Mouse (Mus musculus): ENCODE results near the gene Macrod2. TPM values are rescaled to one million over a fixed set of nuclear protein-coding genes. Genes with fewer than 3 reads are reported as not detected.

The Macrod2 gene
- polyA plus RNA-seq, 1 experiment from 2014 or later: 40.0 TPM

GRCm38 (mm10) chr2:142344758-142345157 is 1949.6 kb downstream of the Macrod2 start:
- Histone ChIP-seq H3K27me3 (replicated peaks) (no peaks in the 10 kb centered on the region), H3K4me1 (replicated peaks) (no peaks in the 10 kb centered on the region), H3K9me3 (no peaks in the 10 kb centered on the region), H3K4me2 (replicated peaks) (no peak overlapping the region), H3K9ac (no peak overlapping the region), H3K36me3 (no peaks in the 10 kb centered on the region), H3K27ac (no peak overlapping the region), H3K4me3 (replicated peaks) (no peak overlapping the region)
- WGBS: 89% methylated on average over 2 of the region's 2 CpGs
- no peak for ATAC-seq

DNA sequence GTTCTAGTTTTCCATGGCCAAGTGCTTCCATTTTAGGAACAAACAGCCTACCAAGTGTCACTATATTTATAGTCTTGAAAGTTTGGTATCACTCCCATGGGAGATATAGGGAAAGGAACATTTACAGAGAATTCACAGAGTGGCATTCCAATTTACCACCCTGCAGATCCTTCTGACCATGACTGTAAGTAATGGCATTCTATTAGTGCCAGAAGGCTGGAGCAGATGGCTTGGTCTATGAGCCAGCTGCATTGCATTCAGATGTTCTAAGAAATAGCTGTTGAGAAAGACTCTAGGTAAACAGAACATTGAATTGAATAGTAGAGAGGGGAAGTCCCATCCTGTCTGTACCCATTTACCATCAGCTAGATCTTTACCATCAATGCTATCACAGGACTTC is 1954.7 kb downstream of the Macrod2 start:
- Histone ChIP-seq H3K9ac (no peak overlapping the region), H3K4me1 (replicated peaks) (no peaks in the 10 kb centered on the region), H3K9me3 (no peaks in the 10 kb centered on the region), H3K27ac (no peak overlapping the region), H3K36me3 (no peaks in the 10 kb centered on the region), H3K27me3 (replicated peaks) (no peaks in the 10 kb centered on the region), H3K4me3 (replicated peaks) (no peak overlapping the region), H3K4me2 (replicated peaks) (no peak overlapping the region)
- ATAC-seq: no peak

DNA sequence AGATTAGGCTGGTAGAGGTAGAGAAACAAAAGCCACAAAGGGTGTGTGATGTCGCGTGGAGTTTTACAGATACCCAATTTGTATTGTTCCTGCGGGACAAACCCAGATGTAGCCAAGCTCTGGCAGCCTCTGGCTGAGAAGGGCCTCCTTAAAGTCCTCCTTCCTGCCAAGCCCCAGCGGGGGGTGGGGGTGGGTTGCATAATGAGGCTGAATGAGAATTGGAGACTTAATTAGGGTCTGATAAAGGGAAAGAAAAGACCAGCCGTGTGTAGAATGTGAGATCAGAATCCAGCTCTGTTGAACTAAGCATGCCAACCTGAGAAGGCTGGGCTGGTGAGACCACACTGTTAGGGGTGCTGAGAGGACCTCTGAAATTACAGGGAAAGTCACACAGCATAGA is 1967.8 kb downstream of the Macrod2 start:
- H3K9me3 ChIP-seq: no peaks in the 10 kb centered on the region
- no peak overlapping the region for H3K4me2 ChIP-seq (replicated peaks)
- H3K27ac ChIP-seq: no peak overlapping the region
- H3K36me3 ChIP-seq: no peaks in the 10 kb centered on the region
- H3K9ac ChIP-seq: no peak overlapping the region
- ATAC-seq: no peak
- H3K4me1 ChIP-seq (replicated peaks): no peaks in the 10 kb centered on the region
- WGBS: 16% methylated on average over 5 of the region's 5 CpGs
- H3K27me3 ChIP-seq (replicated peaks): no peaks in the 10 kb centered on the region
- no peak overlapping the region for H3K4me3 ChIP-seq (replicated peaks)

DNA sequence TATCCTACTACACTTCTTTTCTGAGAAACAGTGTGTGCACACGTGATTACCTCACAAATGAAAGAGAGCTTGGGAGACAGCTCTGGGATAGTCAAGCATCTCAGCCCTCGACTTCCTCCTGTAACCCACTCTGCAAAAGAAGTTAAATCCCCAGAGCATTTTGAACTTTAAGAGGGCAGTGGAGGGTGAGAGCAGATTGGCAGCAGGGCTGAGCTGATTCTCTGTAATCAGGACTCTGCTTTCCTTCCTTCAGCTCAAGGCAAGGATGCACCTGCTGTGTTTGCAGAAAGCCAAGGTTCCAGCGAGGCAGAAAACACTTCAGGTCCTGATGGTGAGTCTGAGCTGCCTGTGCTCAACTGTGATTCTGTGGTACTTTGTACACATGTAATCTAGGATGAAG is 1978.9 kb downstream of the Macrod2 start:
- H3K36me3 ChIP-seq: no peaks in the 10 kb centered on the region
- no peaks in the 10 kb centered on the region for H3K9me3 ChIP-seq
- H3K9ac ChIP-seq: no peak overlapping the region
- H3K4me2 ChIP-seq (replicated peaks): no peak overlapping the region
- 15% methylated on average over 3 of the region's 3 CpGs for whole genome bisulfite sequencing
- H3K4me1 ChIP-seq (replicated peaks): no peaks in the 10 kb centered on the region
- no peak overlapping the region for H3K4me3 ChIP-seq (replicated peaks)
- H3K27me3 ChIP-seq (replicated peaks): no peaks in the 10 kb centered on the region
- no peak overlapping the region for H3K27ac ChIP-seq
- no peak for ATAC-seq

DNA sequence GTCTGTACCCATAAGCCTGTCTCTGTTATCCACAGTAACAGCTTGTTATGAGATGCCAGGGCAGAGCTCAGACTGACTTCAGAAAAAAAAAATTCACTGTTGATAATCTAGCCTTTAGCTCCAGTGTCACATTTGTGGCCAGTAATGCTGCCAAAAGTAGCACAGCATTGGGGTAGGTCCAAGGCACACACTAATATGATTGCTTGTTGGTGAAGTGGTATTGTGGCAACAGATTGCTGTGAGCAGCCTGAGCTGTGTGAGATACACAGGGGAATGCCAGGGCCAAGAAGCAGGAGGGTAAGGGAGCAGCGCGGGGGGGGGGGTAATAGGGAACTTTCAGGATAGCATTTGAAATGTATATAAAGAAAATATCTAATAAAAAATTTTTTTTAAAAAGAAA is 1985.5 kb downstream of the Macrod2 start:
- Histone ChIP-seq H3K27me3 (replicated peaks) (no peaks in the 10 kb centered on the region), H3K4me2 (replicated peaks) (no peak overlapping the region), H3K36me3 (no peaks in the 10 kb centered on the region), H3K4me3 (replicated peaks) (no peak overlapping the region), H3K4me1 (replicated peaks) (no peaks in the 10 kb centered on the region), H3K9me3 (no peaks in the 10 kb centered on the region), H3K27ac (no peak overlapping the region), H3K9ac (no peak overlapping the region)
- 89% methylated on average over 2 of the region's 2 CpGs for WGBS
- ATAC-seq: no peak

DNA sequence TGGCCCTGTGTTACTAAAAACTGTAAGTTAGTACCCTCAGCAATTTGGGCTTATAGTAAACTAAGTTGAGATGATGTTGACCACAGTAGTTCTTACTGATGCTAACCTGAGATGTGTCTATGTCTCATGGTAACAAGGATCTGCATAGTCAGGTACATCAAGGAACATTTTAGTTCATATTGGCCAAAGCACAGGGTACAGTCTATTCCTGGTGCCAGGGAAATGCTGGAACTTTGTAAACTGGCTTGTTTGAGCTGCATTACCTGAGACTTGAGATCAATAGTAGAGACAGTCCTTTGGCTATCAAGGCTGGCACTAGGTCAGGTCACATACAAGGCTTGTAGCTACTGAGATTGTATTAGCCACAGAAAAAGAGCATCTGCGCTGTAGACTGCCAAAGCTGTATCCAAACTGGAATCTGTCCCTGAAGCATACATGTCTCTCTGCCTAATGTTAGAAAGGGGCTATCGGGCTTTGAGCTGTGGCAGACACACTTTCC is 1986.0 kb downstream of the Macrod2 start:
- ATAC-seq: no peak
- Histone ChIP-seq H3K4me1 (replicated peaks) (no peaks in the 10 kb centered on the region), H3K9ac (no peak overlapping the region), H3K27me3 (replicated peaks) (no peaks in the 10 kb centered on the region), H3K36me3 (no peaks in the 10 kb centered on the region), H3K4me2 (replicated peaks) (no peak overlapping the region), H3K4me3 (replicated peaks) (no peak overlapping the region), H3K9me3 (no peaks in the 10 kb centered on the region), H3K27ac (no peak overlapping the region)
- 89% methylated on average over 2 of the region's 2 CpGs for WGBS

- H3K27ac ChIP-seq: no peak overlapping the region
- H3K9me3 ChIP-seq: no peaks in the 10 kb centered on the region
- H3K4me2 ChIP-seq (replicated peaks): no peak overlapping the region
- no peak overlapping the region for H3K4me3 ChIP-seq (replicated peaks)
- H3K4me1 ChIP-seq (replicated peaks): no peaks in the 10 kb centered on the region
- no peaks in the 10 kb centered on the region for H3K36me3 ChIP-seq
- H3K27me3 ChIP-seq (replicated peaks): no peaks in the 10 kb centered on the region
- no peak for ATAC-seq
- H3K9ac ChIP-seq: no peak overlapping the region
Observed at GRCm38 (mm10) chr2:142393546-142393945, 1998.4 kb downstream of the Macrod2 start.

- H3K9me3 ChIP-seq: no peaks in the 10 kb centered on the region
- no peaks in the 10 kb centered on the region for H3K4me1 ChIP-seq (replicated peaks)
- H3K4me2 ChIP-seq (replicated peaks): no peak overlapping the region
- no peaks in the 10 kb centered on the region for H3K36me3 ChIP-seq
- no peak overlapping the region for H3K9ac ChIP-seq
- no peak overlapping the region for H3K4me3 ChIP-seq (replicated peaks)
- H3K27me3 ChIP-seq (replicated peaks): no peaks in the 10 kb centered on the region
- no peak for ATAC-seq
- WGBS: 29% methylated on average over 1 of the region's 1 CpGs
- H3K27ac ChIP-seq: no peak overlapping the region
Observed at GRCm38 (mm10) chr2:142399490-142399889, 2004.4 kb downstream of the Macrod2 start.

GRCm38 (mm10) chr2:142400781-142401180 is 2005.7 kb downstream of the Macrod2 start:
- Histone ChIP-seq H3K4me2 (replicated peaks) (no peak overlapping the region), H3K9me3 (no peaks in the 10 kb centered on the region), H3K36me3 (no peaks in the 10 kb centered on the region), H3K4me3 (replicated peaks) (no peak overlapping the region), H3K27me3 (replicated peaks) (no peaks in the 10 kb centered on the region), H3K27ac (no peak overlapping the region), H3K9ac (no peak overlapping the region), H3K4me1 (replicated peaks) (no peaks in the 10 kb centered on the region)
- no peak for ATAC-seq
- WGBS: 64% methylated on average over 4 of the region's 4 CpGs

DNA sequence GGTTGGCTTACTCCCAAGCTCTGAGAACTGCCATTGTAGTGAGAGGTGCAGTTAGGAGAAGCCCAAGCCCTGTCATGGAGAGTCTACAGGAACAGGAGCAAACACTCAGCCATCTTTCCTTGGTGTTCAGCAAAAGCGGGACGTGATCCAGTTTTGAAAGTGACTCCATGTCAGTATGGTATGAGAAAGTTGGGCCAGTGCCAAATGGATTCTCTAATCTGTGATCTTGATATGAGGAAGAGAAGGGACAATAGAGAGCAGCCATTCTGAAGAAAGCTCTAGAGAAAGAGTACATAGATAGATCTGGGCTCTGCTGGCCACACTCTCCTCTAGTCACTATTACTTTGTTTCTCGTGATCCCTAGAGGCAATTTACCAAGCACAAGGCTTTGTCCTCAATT is 2006.2 kb downstream of the Macrod2 start:
- H3K9ac ChIP-seq: no peak overlapping the region
- WGBS: 89% methylated on average over 3 of the region's 3 CpGs
- no peak overlapping the region for H3K4me3 ChIP-seq (replicated peaks)
- H3K4me1 ChIP-seq (replicated peaks): no peaks in the 10 kb centered on the region
- H3K9me3 ChIP-seq: no peaks in the 10 kb centered on the region
- no peak overlapping the region for H3K4me2 ChIP-seq (replicated peaks)
- H3K27ac ChIP-seq: no peak overlapping the region
- ATAC-seq: no peak
- no peaks in the 10 kb centered on the region for H3K27me3 ChIP-seq (replicated peaks)
- H3K36me3 ChIP-seq: no peaks in the 10 kb centered on the region

DNA sequence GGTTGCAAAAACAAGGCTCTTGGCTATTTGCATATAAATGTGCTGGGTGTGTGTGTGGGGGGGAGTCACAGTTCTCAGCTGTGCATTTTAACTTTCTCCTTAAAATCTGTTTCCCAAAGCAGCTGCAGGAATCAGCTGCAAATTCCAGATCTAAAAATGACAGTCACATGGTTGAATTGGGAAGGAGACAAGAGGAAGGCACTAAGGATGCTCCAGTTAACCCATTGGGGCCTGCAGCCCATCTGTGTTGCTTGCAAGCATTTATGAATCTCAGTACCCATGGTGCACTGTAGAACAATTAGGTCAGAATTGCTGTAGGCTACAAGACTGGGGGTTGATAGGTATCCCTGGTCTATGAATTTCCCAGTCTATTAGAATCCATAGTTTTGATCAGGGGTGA is 2008.3 kb downstream of the Macrod2 start:
- Histone ChIP-seq H3K27me3 (replicated peaks) (no peaks in the 10 kb centered on the region), H3K9ac (no peak overlapping the region), H3K4me1 (replicated peaks) (no peaks in the 10 kb centered on the region), H3K9me3 (no peaks in the 10 kb centered on the region), H3K36me3 (no peaks in the 10 kb centered on the region), H3K4me2 (replicated peaks) (no peak overlapping the region), H3K4me3 (replicated peaks) (no peak overlapping the region), H3K27ac (no peak overlapping the region)
- no peak for ATAC-seq

DNA sequence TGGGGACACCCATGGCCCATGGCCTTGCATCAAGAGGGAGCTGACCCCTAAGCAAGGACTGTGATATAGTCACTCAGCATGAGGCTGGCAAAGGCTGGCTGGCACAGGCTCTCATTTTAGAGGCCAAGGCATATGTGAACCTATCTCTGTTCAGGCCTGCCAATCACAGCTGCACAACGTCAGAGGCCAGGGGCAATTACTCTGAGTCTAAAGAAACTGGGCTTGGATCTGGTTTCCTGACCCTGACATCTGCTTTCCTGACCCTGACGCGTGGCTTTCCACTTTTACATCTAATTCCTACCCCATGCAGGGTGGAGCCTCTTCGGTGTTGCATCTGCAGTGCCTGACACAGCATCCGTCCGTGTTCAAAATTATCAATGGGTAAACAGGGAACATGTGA is 2009.2 kb downstream of the Macrod2 start:
- Histone ChIP-seq H3K9me3 (no peaks in the 10 kb centered on the region), H3K27me3 (replicated peaks) (no peaks in the 10 kb centered on the region), H3K4me2 (replicated peaks) (no peak overlapping the region), H3K4me3 (replicated peaks) (no peak overlapping the region), H3K4me1 (replicated peaks) (no peaks in the 10 kb centered on the region), H3K36me3 (no peaks in the 10 kb centered on the region), H3K9ac (no peak overlapping the region), H3K27ac (no peak overlapping the region)
- no peak for ATAC-seq
- WGBS: 52% methylated on average over 6 of the region's 6 CpGs

GRCm38 (mm10) chr2:142407341-142407740 is 2012.2 kb downstream of the Macrod2 start:
- Histone ChIP-seq H3K9me3 (no peaks in the 10 kb centered on the region), H3K4me3 (replicated peaks) (no peak overlapping the region), H3K36me3 (no peaks in the 10 kb centered on the region), H3K27ac (no peak overlapping the region), H3K9ac (no peak overlapping the region), H3K4me1 (replicated peaks) (no peaks in the 10 kb centered on the region), H3K4me2 (replicated peaks) (no peak overlapping the region), H3K27me3 (replicated peaks) (no peaks in the 10 kb centered on the region)
- no peak for ATAC-seq

DNA sequence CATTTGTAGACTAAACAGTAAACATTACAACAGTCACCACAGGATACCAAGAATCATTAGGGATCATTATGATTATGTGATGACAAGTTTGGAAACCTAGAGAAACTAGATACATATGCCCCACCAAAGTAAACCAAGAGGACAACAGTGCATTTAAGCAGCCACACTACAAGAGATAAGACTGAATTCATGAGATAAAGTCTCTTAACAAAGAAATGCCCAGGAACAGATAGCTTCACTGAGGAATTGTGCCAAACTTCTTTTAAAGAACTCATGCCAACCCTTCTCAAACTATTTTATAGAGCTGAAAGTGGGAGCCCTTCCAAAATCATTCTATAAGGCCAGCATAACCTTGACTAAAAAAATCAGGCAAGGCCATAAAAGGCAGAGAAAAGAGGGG is 2015.0 kb downstream of the Macrod2 start:
- Histone ChIP-seq H3K36me3 (no peaks in the 10 kb centered on the region), H3K4me1 (replicated peaks) (no peaks in the 10 kb centered on the region), H3K9me3 (no peaks in the 10 kb centered on the region), H3K9ac (no peak overlapping the region), H3K4me3 (replicated peaks) (no peak overlapping the region), H3K27ac (no peak overlapping the region), H3K27me3 (replicated peaks) (no peaks in the 10 kb centered on the region), H3K4me2 (replicated peaks) (no peak overlapping the region)
- ATAC-seq: no peak

All from intestine, embryonic 15.5 days (tissue).